In the genomic region with DNA sequence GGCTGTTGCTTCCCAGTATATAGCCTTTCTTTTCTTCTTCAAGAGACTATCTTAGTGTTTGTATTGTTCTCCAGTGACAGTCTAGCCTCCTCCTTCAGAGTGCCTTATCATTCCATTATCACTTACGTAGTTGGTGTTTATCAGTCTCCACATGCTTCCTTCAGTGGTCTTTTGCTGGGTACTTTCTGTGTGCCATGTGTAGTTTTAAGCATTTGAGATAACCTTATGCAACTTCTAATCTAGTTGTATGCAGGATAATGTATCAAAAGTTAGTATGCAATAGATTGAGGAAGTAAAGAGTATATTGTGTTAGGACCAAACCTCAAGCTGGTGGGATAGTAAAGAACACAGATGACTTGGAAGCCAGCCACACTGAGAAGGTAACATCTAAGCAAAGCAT, we compare ENCODE assay signal across 13 mouse cellular contexts.
"Had no signal": no experiment of that assay in that cellular context is flagged by ENCODE, and none has a peak within 500 bp of the region (broad histone marks: within the 10 kb centered on the region; RNA-seq: fewer than 3 reads in every experiment).

No protein-coding gene starts in this region.

- H3K4me3 ChIP-seq: intestine, embryonic 15.5 days; kidney, embryonic 15.5 days; limb, embryonic 15.5 days; midbrain, embryonic 12.5 days had no signal

- H3K27me3 ChIP-seq: intestine, embryonic 15.5 days; kidney, embryonic 15.5 days; limb, embryonic 15.5 days; midbrain, embryonic 12.5 days had no signal

- H3K4me2 ChIP-seq: intestine, embryonic 15.5 days; kidney, embryonic 15.5 days; limb, embryonic 15.5 days; midbrain, embryonic 12.5 days had no signal

- H3K4me1 ChIP-seq: intestine, embryonic 15.5 days; kidney, embryonic 15.5 days; limb, embryonic 15.5 days; midbrain, embryonic 12.5 days had no signal

- H3K9me3 ChIP-seq: intestine, embryonic 15.5 days; kidney, embryonic 15.5 days; limb, embryonic 15.5 days; midbrain, embryonic 12.5 days had no signal

- H3K27ac ChIP-seq: intestine, embryonic 15.5 days; kidney, embryonic 15.5 days; limb, embryonic 15.5 days; midbrain, embryonic 12.5 days had no signal

- H3K9ac ChIP-seq: intestine, embryonic 15.5 days; kidney, embryonic 15.5 days; limb, embryonic 15.5 days; midbrain, embryonic 12.5 days had no signal

- DNase-seq: kidney, adult 18-20 months; kidney, postnatal 14 days; lung, adult 2 months; lung, postnatal 36 days; right cerebral cortex, adult 18-20 months; right cerebral cortex, postnatal 25 days; thymus, postnatal 36 days had no signal

- ATAC-seq: intestine, embryonic 15.5 days; lung, postnatal 0 days; midbrain, embryonic 16.5 days had no signal
